Mouse (Mus musculus) layer of hippocampus, adult 2 months (tissue): ENCODE results near the gene Adpgk. TPM values are rescaled to one million over a fixed set of nuclear protein-coding genes. Genes with fewer than 3 reads are reported as not detected.

Experiments used
- DNase-seq, 2 experiments: peaks; one replicate each; pipeline ENCODE4 v3.0.0; 2022; ENCODE audit warnings: low spot score in 2 of 2
- H3K27ac ChIP-seq: fragments of 200-600 bp; 2 replicates; pipeline ENCODE4 v1.8.1; 2022
- H3K4me3 ChIP-seq: fragments of 200-600 bp; 2 replicates; pipeline ENCODE4 v1.8.1; 2022; ENCODE audit warnings: mild to moderate bottlenecking
- CTCF ChIP-seq: fragments of 200-600 bp; conservative IDR thresholded peaks from 2 replicates; pipeline ENCODE4 v1.8.1; 2022; ENCODE audit warnings: antibody characterized with exemption, mild to moderate bottlenecking, moderate library complexity
- long read RNA-seq, 2 experiments: library from polyadenylated mRNA; stranded (forward); transcript quantifications; one replicate each; pipeline ENCODE4 v2.0.0; 2021; ENCODE audit warnings: borderline mapping rate in 2 of 2
- total RNA-seq, 2 experiments: library from RNA; stranded (reverse); gene quantifications; 2 replicates each; pipeline ENCODE4 v1.2.3; 2021

The Adpgk gene
- total RNA-seq = 10 to 100 TPM; 16.2 to 16.8 TPM
- long read RNA-seq, experiment 1, full-length matches to known transcripts = 17 of 25 reads
- long read RNA-seq, experiment 1, partial matches to known transcripts = 0 of 25 reads
- long read RNA-seq, experiment 1, other reads (novel, unspliced or antisense) = 8 of 25 reads
- long read RNA-seq, experiment 2, full-length matches to known transcripts = 9 of 20 reads
- long read RNA-seq, experiment 2, partial matches to known transcripts = 2 of 20 reads
- long read RNA-seq, experiment 2, other reads (novel, unspliced or antisense) = 9 of 20 reads

DNA sequence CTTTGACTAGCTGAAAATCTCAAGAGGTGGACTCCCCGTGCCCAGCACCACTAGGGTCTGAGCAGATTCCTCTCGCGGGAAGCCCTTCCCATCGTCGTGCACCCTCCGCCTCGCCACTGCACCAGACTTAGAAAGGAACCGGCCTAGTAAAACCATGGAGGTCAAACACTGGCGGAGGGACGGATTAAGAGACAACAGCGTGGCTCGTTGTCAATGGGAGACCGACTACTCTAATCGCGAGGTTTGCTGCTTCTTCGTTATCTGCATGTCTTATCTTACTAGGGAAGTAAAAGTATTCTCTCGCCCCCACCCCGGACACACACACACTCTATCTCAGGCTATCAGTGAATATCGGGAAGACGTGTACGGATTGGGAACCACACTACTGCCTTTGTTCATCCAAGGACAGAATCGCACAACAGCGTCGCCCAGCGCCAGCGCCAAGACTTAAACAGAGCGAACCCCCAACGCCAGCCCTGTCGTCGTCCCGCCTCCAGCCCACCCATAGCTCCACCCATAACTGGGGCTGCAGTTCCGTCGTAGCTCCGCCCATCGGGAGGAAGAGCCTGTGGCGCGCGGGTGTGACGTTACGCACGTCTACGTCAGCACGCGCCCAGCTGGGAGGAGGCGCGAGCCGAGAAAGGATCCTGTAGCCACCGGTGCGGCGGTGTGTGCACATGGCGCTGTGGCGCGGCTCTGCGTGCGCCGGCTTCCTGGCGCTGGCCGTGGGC, at the start of gene Adpgk:
Gene Adpgk (plus strand): TSS at position 602 of the 731 bp plus-strand sequence.
- H3K27ac ChIP-seq = peak within 1 kb of the TSS; percentile 93

DNA sequence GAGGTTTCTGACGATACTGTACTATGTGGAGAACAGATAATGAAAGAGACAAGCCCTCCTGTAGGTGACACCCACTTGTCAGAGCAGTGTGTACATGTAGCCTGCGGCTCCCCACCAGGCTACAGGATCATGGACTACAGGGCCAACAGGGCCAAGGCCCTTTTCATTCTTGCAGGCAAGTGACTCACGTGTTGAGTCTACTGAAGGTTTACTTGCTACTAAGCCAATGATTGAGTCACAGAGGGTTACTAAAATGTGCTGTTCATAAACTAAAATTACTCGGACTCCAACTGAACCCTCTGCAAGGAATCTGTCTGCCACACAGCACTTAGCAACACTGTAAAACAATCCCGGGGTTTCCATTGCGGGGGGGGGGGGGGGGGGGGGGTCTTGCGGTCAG, 46.2 kb upstream of the Adpgk start:
- Histone ChIP-seq H3K27ac (no peak overlapping the region), H3K4me3 (no peak overlapping the region)
- no peak for DNase-seq
- TF ChIP-seq CTCF = no peak

More for the DNA sequence above, at the start of gene Adpgk:
- DNase-seq = peak; percentile 98
- TF ChIP-seq CTCF = peak; percentile 71
- H3K4me3 ChIP-seq = peak within 1 kb of the TSS; percentile 82

DNA sequence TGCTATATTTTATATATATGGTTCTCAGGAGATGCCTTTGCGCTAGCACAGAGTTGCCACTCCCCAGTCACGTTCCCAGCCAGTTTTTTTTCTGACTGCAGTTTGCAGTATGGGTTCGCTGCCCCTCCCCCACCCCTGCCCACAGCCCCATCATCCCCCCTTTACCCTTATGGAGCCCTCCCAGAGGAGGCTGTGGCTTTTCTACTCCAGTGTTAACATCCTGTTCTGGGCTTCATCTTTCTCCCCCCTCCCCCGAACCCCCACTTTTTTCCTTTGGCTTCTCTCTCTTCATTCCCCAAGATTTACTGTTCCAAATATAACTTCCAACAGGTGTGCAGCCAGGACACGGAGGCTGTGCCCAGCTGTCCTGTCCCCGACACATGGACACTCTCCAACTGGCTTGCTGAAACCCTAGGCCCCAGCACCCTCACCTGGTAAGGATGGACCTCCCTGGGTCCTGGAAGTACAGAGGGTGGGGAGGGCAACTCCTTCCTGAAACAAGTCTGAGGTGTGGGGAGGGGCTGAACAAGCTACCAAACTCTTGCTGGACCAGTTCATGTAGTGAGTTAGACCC, 44.8 kb upstream of the Adpgk start:
- Histone ChIP-seq H3K27ac (no peak overlapping the region), H3K4me3 (no peak overlapping the region)
- no peak for TF ChIP-seq CTCF
- DNase-seq = no peak

DNA sequence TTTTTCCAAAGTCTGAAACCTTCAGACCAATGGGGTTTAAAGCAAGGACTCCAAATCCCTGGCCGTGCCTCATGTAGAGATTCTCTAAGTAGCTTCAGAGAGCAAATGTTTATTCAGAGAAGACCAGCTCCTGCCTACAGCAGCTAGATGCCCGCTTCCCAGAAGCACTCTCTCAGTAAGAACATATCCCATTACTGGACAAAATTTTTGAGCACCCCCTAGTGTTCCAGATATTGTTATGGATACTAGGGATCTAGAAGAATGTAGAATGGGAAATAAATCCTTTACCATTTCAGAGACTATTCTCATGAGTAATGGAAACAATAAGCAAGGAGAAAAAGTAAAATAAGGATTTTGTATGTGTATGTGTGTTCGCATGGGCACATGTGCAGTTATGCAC, 42.0 kb upstream of the Adpgk start:
- no peak for DNase-seq
- Histone ChIP-seq H3K27ac (no peak overlapping the region), H3K4me3 (no peak overlapping the region)
- TF ChIP-seq CTCF = peak; percentile 58

DNA sequence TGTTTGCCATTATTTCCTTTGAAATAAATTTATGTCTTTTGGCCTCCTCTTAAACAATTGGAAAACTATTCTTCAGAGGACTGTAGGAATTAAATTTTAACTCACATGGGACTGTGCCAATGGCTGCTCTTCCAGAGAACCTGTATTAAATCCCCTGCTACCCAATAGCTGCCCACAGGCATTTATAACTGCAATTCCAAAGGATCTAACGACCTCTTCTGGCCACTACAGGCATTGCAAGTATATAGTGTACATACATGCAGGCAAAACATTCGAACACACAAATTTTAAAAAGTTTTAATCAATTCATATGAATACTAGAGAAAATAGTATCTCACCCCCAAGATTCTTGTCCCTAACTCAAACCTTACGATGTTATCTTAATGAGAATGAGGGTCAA, 41.1 kb upstream of the Adpgk start:
- TF ChIP-seq CTCF = peak; percentile 64

DNA sequence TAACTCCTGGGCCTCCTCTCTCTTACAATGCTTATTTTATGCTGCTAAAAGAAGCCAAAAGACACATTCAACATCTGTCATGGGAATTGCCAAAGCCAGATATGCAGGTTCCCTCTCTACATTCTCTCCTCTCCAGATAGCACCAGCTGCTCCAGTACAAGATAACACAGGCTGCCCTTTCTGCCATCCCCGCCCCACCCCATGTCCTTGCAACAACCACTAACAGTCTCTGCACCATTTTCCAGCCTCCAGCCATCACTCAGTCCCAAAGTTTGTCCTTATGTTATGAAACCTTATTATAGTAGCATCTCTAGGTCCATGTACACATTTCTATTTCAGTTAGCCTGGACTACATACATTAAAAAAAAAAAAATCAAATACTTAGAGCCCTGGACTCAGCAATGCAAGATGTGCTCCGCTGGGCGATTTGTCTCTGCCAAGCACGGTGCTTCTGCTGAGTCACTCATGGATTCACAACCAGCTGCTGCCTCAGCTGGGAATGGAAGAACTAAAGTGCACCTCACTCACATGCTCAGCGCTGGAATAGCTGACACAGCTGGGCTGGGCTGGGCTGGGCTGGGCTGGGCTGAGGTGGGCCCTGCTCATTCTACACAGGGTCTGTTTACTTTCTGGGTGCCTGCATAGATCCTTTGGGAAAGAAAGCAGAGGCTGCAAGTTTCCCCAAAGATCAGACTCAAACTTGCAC, 36.5 kb upstream of the Adpgk start:
- DNase-seq = no peak
- Histone ChIP-seq H3K4me3 (no peak overlapping the region), H3K27ac (no peak overlapping the region)
- TF ChIP-seq CTCF = no peak

More for the DNA sequence above, 41.1 kb upstream of the Adpgk start:
- no peak for DNase-seq
- H3K27ac ChIP-seq = no peak overlapping the region
- H3K4me3 ChIP-seq = no peak overlapping the region

DNA sequence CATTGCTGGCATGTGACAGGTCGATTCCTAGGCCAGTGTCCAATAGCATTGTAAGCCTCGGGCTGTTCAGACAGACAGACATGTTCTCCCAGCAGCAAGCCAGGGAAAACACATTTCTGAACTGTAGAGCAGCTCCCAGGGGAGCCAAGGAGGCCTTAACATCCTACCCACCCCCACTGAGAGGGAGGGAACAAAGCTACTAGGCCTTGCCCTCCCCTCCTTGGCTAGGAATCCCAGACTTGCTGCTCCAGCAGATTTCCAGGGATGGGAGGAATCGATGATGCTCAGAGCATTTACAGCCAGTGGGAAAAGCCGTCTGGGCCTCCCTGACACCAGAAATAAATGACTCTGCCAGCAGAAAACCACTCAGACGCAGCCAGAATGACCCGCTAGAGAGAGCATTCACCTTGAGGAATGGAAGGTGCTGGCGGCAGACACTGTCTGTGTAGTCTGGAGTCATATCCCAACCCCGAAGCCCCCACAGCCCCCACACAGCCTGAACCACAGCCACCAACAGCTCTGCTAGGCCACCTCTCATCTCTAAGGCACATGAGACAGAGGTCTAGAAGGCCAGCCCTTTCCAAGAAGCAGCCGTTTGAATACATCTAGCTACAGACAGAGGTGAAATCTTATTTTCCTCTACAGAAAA, 31.4 kb upstream of the Adpgk start:
- Histone ChIP-seq H3K27ac (no peak overlapping the region), H3K4me3 (no peak overlapping the region)
- TF ChIP-seq CTCF = no peak
- DNase-seq = no peak

DNA sequence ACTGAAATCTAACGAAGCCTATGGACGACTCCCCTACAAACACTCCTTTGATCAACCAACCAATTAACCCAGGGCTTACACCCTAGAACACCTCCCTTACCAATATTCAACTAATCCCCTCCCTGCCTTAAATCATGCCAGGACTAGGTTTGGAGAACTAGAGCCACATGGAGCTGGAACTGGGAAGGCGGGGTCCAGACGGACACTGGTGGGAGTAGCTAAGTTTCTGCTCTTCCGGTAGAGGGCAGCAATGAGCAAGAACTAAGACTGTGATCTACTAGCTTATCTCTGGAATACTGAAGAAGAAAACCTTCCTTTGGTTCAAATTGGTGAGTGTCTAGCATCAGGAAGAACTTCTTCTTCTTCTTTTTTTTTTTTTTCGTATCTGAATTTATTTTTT, 25.0 kb upstream of the Adpgk start:
- Histone ChIP-seq H3K4me3 (no peak overlapping the region), H3K27ac (no peak overlapping the region)
- TF ChIP-seq CTCF = peak; percentile 79
- DNase-seq = peak in 1 of 2 experiments; percentile 39

DNA sequence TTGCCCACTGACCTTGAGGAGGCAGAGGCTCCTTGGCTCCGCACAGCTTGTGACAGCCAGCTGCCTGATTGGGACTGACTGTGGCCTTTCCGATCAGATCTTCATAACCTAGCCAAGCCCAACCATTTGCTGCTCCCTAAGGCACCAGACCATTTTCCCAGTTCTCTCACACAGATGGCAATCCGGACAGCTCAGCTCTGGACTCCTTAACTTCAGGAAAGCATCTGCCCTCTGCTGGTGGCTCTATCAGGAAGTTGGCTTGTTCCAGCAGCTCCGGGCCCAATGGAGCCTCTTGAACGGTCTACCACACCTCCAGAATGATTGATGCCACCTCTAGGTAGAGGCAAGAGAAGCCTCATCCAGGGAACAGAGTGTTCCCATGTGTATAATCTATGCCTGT, 21.6 kb upstream of the Adpgk start:
- Histone ChIP-seq H3K4me3 (no peak overlapping the region), H3K27ac (no peak overlapping the region)
- peak; percentile 80 for TF ChIP-seq CTCF
- peak; percentile 42 to 62 for DNase-seq

DNA sequence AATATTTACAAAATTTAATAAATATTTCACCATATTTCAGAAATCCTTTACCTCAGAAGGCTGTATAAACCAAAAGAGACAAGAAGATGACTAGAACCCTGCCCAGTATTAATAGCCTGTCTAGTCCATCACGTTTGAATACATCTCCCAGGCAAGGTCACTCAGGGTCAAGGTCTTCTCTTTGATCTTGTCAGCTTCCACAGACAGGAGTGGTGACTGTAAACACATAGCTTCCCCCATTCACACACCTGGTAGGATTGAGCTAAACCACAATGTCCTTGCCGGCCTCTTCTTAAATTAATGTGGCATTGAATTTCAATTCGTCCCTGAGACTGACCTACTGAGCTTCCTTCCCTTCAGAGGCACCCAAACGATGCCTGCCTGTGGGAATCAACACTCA, 20.3 kb upstream of the Adpgk start:
- Histone ChIP-seq H3K27ac (no peak overlapping the region), H3K4me3 (no peak overlapping the region)
- DNase-seq = no peak
- no peak for TF ChIP-seq CTCF

DNA sequence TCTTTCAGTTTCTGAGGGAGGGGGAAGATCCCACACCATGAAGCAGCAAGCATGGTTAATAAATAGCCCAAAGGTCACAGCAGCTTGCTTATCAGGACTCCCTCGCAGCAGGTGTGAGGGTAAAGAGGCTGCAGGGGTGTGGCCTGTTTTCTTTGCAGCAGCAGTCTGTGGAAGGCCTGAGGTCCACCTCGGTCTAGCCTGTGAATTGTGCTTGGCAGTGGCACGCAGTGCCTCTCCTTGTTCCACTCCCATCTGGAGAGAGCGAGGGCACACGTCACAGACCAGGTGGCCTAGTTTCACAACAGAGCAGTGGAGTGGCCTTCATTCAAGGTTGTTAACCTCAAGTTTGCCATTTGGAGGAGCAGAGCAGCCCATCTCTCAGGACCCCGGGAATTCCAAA, 19.6 kb upstream of the Adpgk start:
- DNase-seq = no peak
- no peak overlapping the region for H3K4me3 ChIP-seq

DNA sequence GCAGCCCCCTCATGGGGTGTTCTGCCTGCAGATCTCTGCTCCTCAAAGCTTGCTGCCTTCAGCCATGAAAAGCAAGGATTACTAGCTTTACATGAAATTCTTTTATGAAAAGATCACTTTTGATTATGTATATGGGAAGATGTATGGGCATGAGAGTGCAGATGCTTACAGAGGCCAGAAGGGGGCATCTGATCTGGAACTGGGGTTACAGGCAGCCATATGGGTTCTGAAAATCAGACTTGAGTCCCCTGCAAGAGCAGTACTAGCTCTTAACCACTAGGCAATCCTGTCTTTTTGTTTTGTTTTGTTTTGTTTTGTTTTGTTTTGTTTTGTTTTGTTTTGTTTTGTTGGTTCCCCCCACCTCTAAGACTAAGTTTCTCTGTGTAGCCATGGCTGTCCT, 18.2 kb upstream of the Adpgk start:
- Histone ChIP-seq H3K4me3 (no peak overlapping the region), H3K27ac (no peak overlapping the region)
- peak; percentile 43 for TF ChIP-seq CTCF
- no peak for DNase-seq

More for the DNA sequence above, 19.6 kb upstream of the Adpgk start:
- no peak overlapping the region for H3K27ac ChIP-seq
- no peak for TF ChIP-seq CTCF
